Mouse (Mus musculus) intestine, embryonic 16.5 days (tissue): ENCODE results near the gene Serpina1e. TPM values are rescaled to one million over a fixed set of nuclear protein-coding genes. Genes with fewer than 3 reads are reported as not detected.
"Not testable (repeated sequence)": the region's sequence is repeated elsewhere in the genome, so short reads cannot be mapped to it uniquely, and the experiment has no call there.

Experiments used
- ATAC-seq: fragments of 200-750 bp; cut with Nextera tagmentation; 2 replicates; pipeline ENCODE4 v1.8.0; 2017; ENCODE audit warnings: moderate TSS enrichment, moderate library complexity
- H3K27ac ChIP-seq: fragments of 300-500 bp; sonication (generic); 2 replicates; pipeline ENCODE4 v1.5.1; 2014; ENCODE audit warnings: mild to moderate bottlenecking, low read length
- H3K27me3 ChIP-seq: fragments of 300-500 bp; sonication (generic); replicated peaks from 2 replicates; pipeline ENCODE4 v1.6.1; 2014; ENCODE audit warnings: low read length, control low read depth, mixed read lengths; ENCODE audit not compliant: control insufficient read depth, insufficient read depth
- H3K36me3 ChIP-seq: fragments of 300-500 bp; sonication (generic); 2 replicates; pipeline ENCODE4 v1.6.1; 2014; ENCODE audit warnings: low read length, control low read depth; ENCODE audit not compliant: control insufficient read depth, insufficient read depth
- H3K4me1 ChIP-seq: fragments of 300-500 bp; sonication (generic); 2 replicates; pipeline ENCODE4 v1.6.1; 2014; ENCODE audit warnings: low read length, control low read depth, mixed read lengths; ENCODE audit not compliant: control insufficient read depth, insufficient read depth
- H3K4me2 ChIP-seq: fragments of 300-500 bp; sonication (generic); 2 replicates; pipeline ENCODE4 v1.6.1; 2014; ENCODE audit warnings: low read depth, low read length, control low read depth
- H3K4me3 ChIP-seq: fragments of 300-500 bp; sonication (generic); 2 replicates; pipeline ENCODE4 v1.5.1; 2014; ENCODE audit warnings: mild to moderate bottlenecking, low read length
- H3K9ac ChIP-seq: fragments of 300-500 bp; sonication (generic); 2 replicates; pipeline ENCODE4 v1.6.1; 2014; ENCODE audit warnings: low read depth, low read length
- H3K9me3 ChIP-seq: fragments of 300-500 bp; sonication (generic); 2 replicates; pipeline ENCODE4 v1.6.1; 2016; ENCODE audit warnings: low read length, control low read depth; ENCODE audit not compliant: control insufficient read depth
- WGBS: fragments of 180-500 bp; shearing (Covaris S2); extraction: QIAGEN DNeasy Blood & Tissue Kit; methylation state at CpG from one replicate; pipeline ENCODE4 v1.1.7; 2014; 5-methylcytosine and 5-hydroxymethylcytosine counted together
- polyA plus RNA-seq: library from polyadenylated mRNA; unstranded; fragments of >200 nt; fragmentation: Nextera tagmentation; extraction: Ambion mirVana; gene quantifications from 2 replicates; pipeline ENCODE4 v1.2.1, GENCODE M21; 2015

Gene Serpina1e
- polyA plus RNA-seq, 1 experiment from 2014 or later: 49.8 TPM

GRCm38 (mm10) chr12:103971080-103971479, 12.3 kb upstream of the Serpina1e start:
- Histone ChIP-seq H3K9ac (no peak overlapping the region), H3K27ac (no peak overlapping the region), H3K4me1 (peaks cover 9% of the 10 kb centered on the region; the same call in 1 of the 2 replicates), H3K4me2 (no peak overlapping the region), H3K36me3 (no peaks in the 10 kb centered on the region), H3K9me3 (no peaks in the 10 kb centered on the region), H3K4me3 (no peak overlapping the region), H3K27me3 (no peaks in the 10 kb centered on the region)
- 90% methylated on average over 4 of the region's 4 CpGs for WGBS
- ATAC-seq: no peak

GRCm38 (mm10) chr12:103969577-103970116, 10.9 kb upstream of the Serpina1e start:
- WGBS: 68% methylated on average over 9 of the region's 9 CpGs
- Histone ChIP-seq H3K36me3 (no peaks in the 10 kb centered on the region), H3K4me1 (peaks cover 9% of the 10 kb centered on the region; the same call in 1 of the 2 replicates), H3K9ac (no peak overlapping the region), H3K4me3 (no peak overlapping the region), H3K9me3 (no peaks in the 10 kb centered on the region), H3K4me2 (no peak overlapping the region), H3K27me3 (no peaks in the 10 kb centered on the region), H3K27ac (peak overlapping the region; percentile 86)
- ATAC-seq: peak; percentile 97

GRCm38 (mm10) chr12:103966761-103967160, 8.0 kb upstream of the Serpina1e start:
- Histone ChIP-seq H3K36me3 (no peaks in the 10 kb centered on the region), H3K4me3 (no peak overlapping the region), H3K4me2 (no peak overlapping the region), H3K27me3 (no peaks in the 10 kb centered on the region), H3K9ac (no peak overlapping the region), H3K9me3 (no peaks in the 10 kb centered on the region), H3K27ac (no peak overlapping the region), H3K4me1 (peaks cover 7% of the 10 kb centered on the region; the same call in 1 of the 2 replicates)
- WGBS: 73% methylated on average over 3 of the region's 3 CpGs
- ATAC-seq: no peak

- peak; percentile 47; the same call in 1 of the 2 replicates for ATAC-seq
Measured at GRCm38 (mm10) chr12:103963288-103963687, 4.5 kb upstream of the Serpina1e start.

GRCm38 (mm10) chr12:103962860-103963259, 4.1 kb upstream of the Serpina1e start:
- ATAC-seq: no peak
- H3K36me3 ChIP-seq: no peaks in the 10 kb centered on the region
- H3K9me3 ChIP-seq: no peaks in the 10 kb centered on the region
- H3K27ac ChIP-seq: no peak overlapping the region
- H3K9ac ChIP-seq: no peak overlapping the region
- no peak overlapping the region for H3K4me2 ChIP-seq
- WGBS: 81% methylated on average over 8 of the region's 8 CpGs
- no peak overlapping the region for H3K4me3 ChIP-seq
- no peaks in the 10 kb centered on the region for H3K27me3 ChIP-seq
- no peaks in the 10 kb centered on the region for H3K4me1 ChIP-seq

More at GRCm38 (mm10) chr12:103963288-103963687, 4.5 kb upstream of the Serpina1e start:
- H3K9me3 ChIP-seq: no peaks in the 10 kb centered on the region
- no peaks in the 10 kb centered on the region for H3K4me1 ChIP-seq
- H3K4me3 ChIP-seq: no peak overlapping the region
- H3K9ac ChIP-seq: no peak overlapping the region
- H3K36me3 ChIP-seq: no peaks in the 10 kb centered on the region
- no peaks in the 10 kb centered on the region for H3K27me3 ChIP-seq
- H3K27ac ChIP-seq: no peak overlapping the region
- H3K4me2 ChIP-seq: no peak overlapping the region
- WGBS: 84% methylated on average over 4 of the region's 4 CpGs

- ATAC-seq: no peak
- WGBS: 84% methylated on average over 5 of the region's 5 CpGs
- Histone ChIP-seq H3K27ac (no peak overlapping the region), H3K27me3 (no peaks in the 10 kb centered on the region), H3K9me3 (no peaks in the 10 kb centered on the region), H3K9ac (no peak overlapping the region), H3K4me3 (no peak overlapping the region), H3K36me3 (no peaks in the 10 kb centered on the region), H3K4me1 (no peaks in the 10 kb centered on the region), H3K4me2 (no peak overlapping the region)
Measured at GRCm38 (mm10) chr12:103962337-103962736, 3.6 kb upstream of the Serpina1e start.

GRCm38 (mm10) chr12:103961716-103962115, 2.9 kb upstream of the Serpina1e start:
- Histone ChIP-seq H3K4me3 (no peak overlapping the region), H3K27ac (no peak overlapping the region), H3K9ac (no peak overlapping the region), H3K4me1 (no peaks in the 10 kb centered on the region), H3K9me3 (no peaks in the 10 kb centered on the region), H3K27me3 (no peaks in the 10 kb centered on the region), H3K4me2 (no peak overlapping the region), H3K36me3 (no peaks in the 10 kb centered on the region)
- 100% methylated on average over 1 of the region's 1 CpGs for WGBS
- no peak for ATAC-seq

GRCm38 (mm10) chr12:103956555-103956954, 2.2 kb downstream of the Serpina1e start:
- not testable (repeated sequence) for H3K4me3 ChIP-seq, H3K9ac ChIP-seq, H3K4me2 ChIP-seq, H3K27me3 ChIP-seq, H3K27ac ChIP-seq, H3K4me1 ChIP-seq, H3K9me3 ChIP-seq, H3K36me3 ChIP-seq
- 20% methylated on average over 1 of the region's 2 CpGs for WGBS
- peak; percentile 91 for ATAC-seq

DNA sequence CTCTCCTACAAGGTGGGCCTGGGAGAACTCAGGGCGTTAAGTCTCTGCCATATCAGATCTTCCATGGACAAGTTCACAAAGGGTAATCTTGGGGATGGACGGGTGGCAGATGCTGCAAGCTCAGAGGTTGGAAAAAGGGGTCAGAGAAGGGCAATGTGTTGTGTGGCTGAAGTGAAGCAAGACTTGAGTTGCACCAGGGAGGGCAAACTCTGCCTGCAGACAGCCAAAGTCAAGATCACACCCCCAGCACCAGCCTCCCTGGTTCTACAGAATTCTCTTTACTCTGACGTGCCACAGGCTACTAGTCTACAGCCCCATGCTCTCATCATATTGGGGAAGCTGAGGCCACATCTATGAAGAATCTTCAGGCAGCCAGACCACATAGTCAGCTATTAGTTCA, 5.8 kb downstream of the Serpina1e start:
- 91% methylated on average over 3 of the region's 3 CpGs for WGBS
- H3K27ac ChIP-seq, H3K4me2 ChIP-seq, H3K27me3 ChIP-seq, H3K4me3 ChIP-seq, H3K9me3 ChIP-seq, H3K4me1 ChIP-seq, H3K36me3 ChIP-seq, H3K9ac ChIP-seq, ATAC-seq: not testable (repeated sequence)

GRCm38 (mm10) chr12:103946243-103946642, 12.5 kb downstream of the Serpina1e start:
- no peak overlapping the region for H3K4me3 ChIP-seq
- H3K9ac ChIP-seq: no peak overlapping the region
- 92% methylated on average over 4 of the region's 4 CpGs for WGBS
- no peak for ATAC-seq
- H3K27ac ChIP-seq: no peak overlapping the region
- H3K27me3 ChIP-seq: no peaks in the 10 kb centered on the region
- H3K9me3 ChIP-seq: no peaks in the 10 kb centered on the region
- no peaks in the 10 kb centered on the region for H3K4me1 ChIP-seq
- no peak overlapping the region for H3K4me2 ChIP-seq
- H3K36me3 ChIP-seq: no peaks in the 10 kb centered on the region
